Comparison of ENCODE assay signal across 16 mouse cellular contexts in genomic region chr13:117472726-117473125, GRCm38 (mm10).
A peak's percentile ranks its signal among the peaks of the same experiment; 100 is the strongest.
DNase-seq lines count a peak whose midpoint lies in the region.
"Had no signal": no experiment of that assay in that cellular context is flagged by ENCODE, and none has a peak within 500 bp of the region (broad histone marks: within the 10 kb centered on the region; RNA-seq: fewer than 3 reads in every experiment).

No protein-coding gene starts in this region.

- DNase-seq in cerebellum, postnatal 10 days = peak; percentile 50 to 55
- no peak for DNase-seq in cerebellum, adult 8-10 months
- DNase-seq in cerebellum, postnatal 14 days = peak; percentile 51 to 64
- no peak for DNase-seq in cerebellum, postnatal 4 days (ENCODE audit: low spot score in 2 of 2)
- DNase-seq in cerebellum, postnatal 25 days = peak; percentile 8 to 29
- DNase-seq in cerebellum, adult 11 months = no peak
- DNase-seq: adrenal gland, adult 2 months; adrenal gland, adult 8-10 months; adrenal gland, postnatal 10 days; adrenal gland, postnatal 14 days; adrenal gland, postnatal 25 days; adrenal gland, postnatal 36 days; B cell, adult 2 months; cerebellum, adult 11-12 months; cerebellum, adult 18-20 months; cerebellum, adult 2 months had no signal

Comparison
In these comparisons a context has a peak if more than half of its experiments do, and no peak if none do; other contexts are left out.
1. DNase-seq: peak in cerebellum, postnatal 10 days (2 of 2), cerebellum, postnatal 14 days (2 of 2) and cerebellum, postnatal 25 days (2 of 2); none in cerebellum, adult 8-10 months (single experiment), cerebellum, postnatal 4 days (0 of 2) and cerebellum, adult 11 months (single experiment).